Mouse (Mus musculus): Measurements from ENCODE around the gene Hist1h2ai.
A peak's percentile ranks its signal among the peaks of the same experiment; 100 is the strongest.

Hist1h2ai gene

GRCm38 (mm10) chr13:21727948-21728572 lies 11.8 kb downstream of the Hist1h2ai start:
- DNase-seq (ENCODE audit: low read depth) = no peak

GRCm38 (mm10) chr13:21729544-21729943 lies 13.3 kb downstream of the Hist1h2ai start:
- DNase-seq (ENCODE audit: low read depth) = no peak

- no peak for DNase-seq (ENCODE audit: low read depth)
These were observed 17.2 kb downstream of the Hist1h2ai start for GRCm38 (mm10) chr13:21733466-21733865.

- peak; percentile 85 for DNase-seq (ENCODE audit: low read depth)
These were observed 18.0 kb downstream of the Hist1h2ai start for GRCm38 (mm10) chr13:21734010-21734905.

- peak; percentile 80 for DNase-seq (ENCODE audit: low read depth)
These were observed 18.9 kb downstream of the Hist1h2ai start, which contains the start of gene Hist1h4j for GRCm38 (mm10) chr13:21734906-21735767. TSS of gene Hist1h4j (plus strand) at chr13:21735064.

GRCm38 (mm10) chr13:21745006-21745405 lies 28.8 kb downstream of the Hist1h2ai start:
- no peak for DNase-seq (ENCODE audit: low read depth)

- DNase-seq (ENCODE audit: low read depth) = peak; percentile 55
These were observed 33.4 kb downstream of the Hist1h2ai start for GRCm38 (mm10) chr13:21749387-21750158.

GRCm38 (mm10) chr13:21750159-21751017 lies 34.2 kb downstream of the Hist1h2ai start, which contains the start of gene Hist1h4k:
TSS of gene Hist1h4k (minus strand) at chr13:21750505.
- DNase-seq (ENCODE audit: low read depth) = peak; percentile 84

GRCm38 (mm10) chr13:21751417-21751816 lies 35.2 kb downstream of the Hist1h2ai start:
- DNase-seq (ENCODE audit: low read depth) = no peak

- DNase-seq (ENCODE audit: low read depth) = no peak
These were observed 35.6 kb downstream of the Hist1h2ai start for GRCm38 (mm10) chr13:21751827-21752226.

- DNase-seq (ENCODE audit: low read depth) = no peak
These were observed 36.1 kb downstream of the Hist1h2ai start for GRCm38 (mm10) chr13:21752356-21752755.

- peak; percentile 54 for DNase-seq (ENCODE audit: low read depth)
These were observed 36.9 kb downstream of the Hist1h2ai start for GRCm38 (mm10) chr13:21753051-21753523.

- DNase-seq (ENCODE audit: low read depth) = peak; percentile 96
These were observed 37.5 kb downstream of the Hist1h2ai start, which contains the start of the genes Hist1h2ak and Hist1h2bn for GRCm38 (mm10) chr13:21753524-21754285. TSS of gene Hist1h2ak (minus strand) at chr13:21753827. TSS of gene Hist1h2bn (plus strand) at chr13:21754123.

- peak; percentile 86 for DNase-seq (ENCODE audit: low read depth)
These were observed 38.2 kb downstream of the Hist1h2ai start for GRCm38 (mm10) chr13:21754294-21755001.

- no peak for DNase-seq (ENCODE audit: low read depth)
These were observed 39.5 kb downstream of the Hist1h2ai start for GRCm38 (mm10) chr13:21755707-21756106.
